Mouse (Mus musculus): ENCODE data around the gene Ptafr. TPM values are rescaled to one million over a fixed set of nuclear protein-coding genes. Genes with fewer than 3 reads are reported as not detected.
A peak's percentile ranks its signal among the peaks of the same experiment; 100 is the strongest.

The Ptafr gene
- total and polyA plus RNA-seq, 3 experiments = 0.31 to 1.1 TPM; not detected in 1

DNA sequence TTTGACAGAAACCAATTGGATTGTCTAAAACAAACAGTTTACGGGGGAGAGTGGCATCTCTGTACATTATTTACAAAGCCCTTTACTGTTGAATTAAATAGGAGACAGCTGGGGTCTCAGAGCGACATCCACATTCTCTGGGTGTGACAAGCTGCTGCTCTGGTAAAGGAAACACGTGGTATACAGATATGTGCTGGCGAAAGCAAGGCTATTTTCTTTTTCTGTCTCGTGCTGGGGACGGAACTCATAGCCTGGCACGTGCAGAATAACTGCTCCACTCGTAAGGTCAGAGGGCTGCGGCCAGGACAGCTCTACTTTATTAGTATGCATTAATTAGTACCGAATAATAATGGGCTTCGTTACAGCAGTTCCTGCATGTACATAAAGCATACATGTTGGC lies 9.5 kb downstream of the Ptafr start:
- Histone ChIP-seq H3K4me2 (ENCODE audit: insufficient read depth, low read depth, poor library complexity, severe bottlenecking) (peak overlapping the region; percentile 21; the same call in 1 of the 2 replicates), H3K9ac (ENCODE audit: insufficient read depth, low read depth) (no peak overlapping the region)

DNA sequence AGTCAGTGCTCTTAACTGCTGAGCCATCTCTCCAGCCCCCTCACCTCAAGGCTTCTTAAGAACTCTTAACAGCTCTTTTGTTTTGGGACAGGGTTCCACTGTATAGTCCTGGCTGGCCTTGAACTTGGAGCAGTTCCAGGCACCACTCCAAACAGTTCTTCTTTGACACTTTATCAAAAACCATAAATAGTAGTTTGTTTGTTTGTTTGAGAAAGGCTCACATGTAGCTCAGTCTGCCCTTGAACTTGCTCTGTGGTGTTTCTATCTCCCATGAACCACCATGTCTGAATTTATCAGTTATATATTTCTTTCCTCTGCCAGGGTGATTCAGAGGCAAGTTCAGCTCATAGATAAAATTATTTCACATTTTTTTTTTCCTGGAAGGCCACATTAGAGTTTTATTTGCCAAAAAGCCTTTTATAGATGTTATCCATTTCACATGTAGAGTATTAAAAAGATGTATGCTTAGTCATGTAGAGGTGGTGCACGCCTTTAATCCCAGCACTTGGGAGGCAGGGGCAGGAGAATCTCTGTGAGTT lies 11.0 kb downstream of the Ptafr start:
- H3K9ac ChIP-seq (ENCODE audit: insufficient read depth, low read depth) = no peak overlapping the region
- H3K9me3 ChIP-seq (replicated peaks; ENCODE audit: low read length) = no peaks in the 10 kb centered on the region
- no peaks in the 10 kb centered on the region for H3K36me3 ChIP-seq (replicated peaks in 1 of 2; ENCODE audit: control insufficient read depth in 1 of 2, insufficient read depth in 1 of 2, low read length in 1 of 2)
- in situ Hi-C loops (cut with MboI; ENCODE audit: low pct_ligation_motif_present, low pct_unique_long_range_greater_than_20kb, low sequenced_read_pairs) = no loop called here
- dilution Hi-C loops (cut with MboI; ENCODE audit: extremely low pct_ligation_motif_present, extremely low pct_unique_long_range_greater_than_20kb, low sequenced_read_pairs) = no loop called here
- no peaks in the 10 kb centered on the region for H3K27me3 ChIP-seq (replicated peaks)
- no peak overlapping the region for H3K27ac ChIP-seq (ENCODE audit: insufficient read depth, low read depth)
- H3K4me1 ChIP-seq (ENCODE audit: control insufficient read depth in 1 of 2, insufficient read depth in 2 of 2) = peaks cover 0 to 3% of the 10 kb centered on the region in 2 experiments; a peak in 1 of 4 replicates
- no peak for DNase-seq (ENCODE audit: extremely low read depth)
- TF ChIP-seq JUND (conservative IDR thresholded peaks at IDR 0.05; ENCODE audit: low read depth, low read length) (no peak), PAX5 (IDR thresholded peaks at IDR 0.05; ENCODE audit: low read length) (no peak), MAFK (IDR thresholded peaks at IDR 0.05; ENCODE audit: insufficient replicate concordance, low read length) (no peak), TBP (conservative IDR thresholded peaks at IDR 0.05; ENCODE audit: low read depth, low read length) (no peak), ZMIZ1 (IDR thresholded peaks at IDR 0.05; ENCODE audit: low read depth, low read length) (no peak), ELF1 (IDR thresholded peaks at IDR 0.05; ENCODE audit: low read depth, low read length) (no peak), POLR2A (IDR thresholded peaks at IDR 0.05; ENCODE audit: low read depth, low read length) (no peak), MYC (IDR thresholded peaks at IDR 0.05; ENCODE audit: low read depth, low read length) (no peak), NELFE (IDR thresholded peaks at IDR 0.05; ENCODE audit: low read depth, low read length) (no peak), TCF12 (IDR thresholded peaks at IDR 0.05; ENCODE audit: low read depth, low read length) (no peak)
- no peak overlapping the region for H3K4me2 ChIP-seq (ENCODE audit: insufficient read depth, low read depth, poor library complexity, severe bottlenecking)
- no peaks in the 10 kb centered on the region for H3K79me2 ChIP-seq (replicated peaks; ENCODE audit: control insufficient read depth, extremely low read depth, insufficient read depth, poor library complexity, severe bottlenecking)
- H3K4me3 ChIP-seq (replicated peaks in 1 of 3; ENCODE audit: low read depth in 2 of 3, low read length in 2 of 3, poor library complexity in 1 of 3) = no peak overlapping the region

More for the DNA sequence above, 9.5 kb downstream of the Ptafr start:
- Histone ChIP-seq H3K4me3 (replicated peaks in 1 of 3; ENCODE audit: low read depth in 2 of 3, low read length in 2 of 3, poor library complexity in 1 of 3) (no peak overlapping the region), H3K27ac (ENCODE audit: insufficient read depth, low read depth) (no peak overlapping the region), H3K4me1 (ENCODE audit: control insufficient read depth in 1 of 2, insufficient read depth in 2 of 2) (peaks cover 0 to 3% of the 10 kb centered on the region in 2 experiments; a peak in 1 of 4 replicates), H3K36me3 (replicated peaks in 1 of 2; ENCODE audit: control insufficient read depth in 1 of 2, insufficient read depth in 1 of 2, low read length in 1 of 2) (peaks cover 0 to 2% of the 10 kb centered on the region in 2 experiments), H3K79me2 (replicated peaks; ENCODE audit: control insufficient read depth, extremely low read depth, insufficient read depth, poor library complexity, severe bottlenecking) (no peaks in the 10 kb centered on the region), H3K27me3 (replicated peaks) (no peaks in the 10 kb centered on the region), H3K9me3 (replicated peaks; ENCODE audit: low read length) (peaks cover 4% of the 10 kb centered on the region)
- dilution Hi-C loops (cut with MboI; ENCODE audit: extremely low pct_ligation_motif_present, extremely low pct_unique_long_range_greater_than_20kb, low sequenced_read_pairs) (no loop called here), in situ Hi-C loops (cut with MboI; ENCODE audit: low pct_ligation_motif_present, low pct_unique_long_range_greater_than_20kb, low sequenced_read_pairs) (no loop called here)
- DNase-seq (ENCODE audit: extremely low read depth) = no peak
- TF ChIP-seq GABPA (IDR thresholded peaks at IDR 0.05; ENCODE audit: insufficient replicate concordance, low read depth, low read length) (no peak), POLR2A (IDR thresholded peaks at IDR 0.05; ENCODE audit: low read depth, low read length) (no peak), POLR2AphosphoS2 (IDR thresholded peaks at IDR 0.05; ENCODE audit: low read depth, low read length) (no peak), NELFE (IDR thresholded peaks at IDR 0.05; ENCODE audit: low read depth, low read length) (no peak), MYC (IDR thresholded peaks at IDR 0.05; ENCODE audit: low read depth, low read length) (0 out of 2 replicates have a peak, but pooled peaks have one; percentile 25), SIN3A (IDR thresholded peaks at IDR 0.05; ENCODE audit: low read length) (no peak), MAFK (IDR thresholded peaks at IDR 0.05; ENCODE audit: insufficient replicate concordance, low read length) (no peak), RAD21 (IDR thresholded peaks at IDR 0.05; ENCODE audit: low read depth, low read length) (no peak), MEF2A (IDR thresholded peaks at IDR 0.05; ENCODE audit: borderline replicate concordance, low read depth, low read length) (no peak), MAX (IDR thresholded peaks at IDR 0.05; ENCODE audit: low read length) (peak; percentile 59; the same call in 1 of the 2 replicates), NRF1 (IDR thresholded peaks at IDR 0.05; ENCODE audit: low read depth, low read length) (no peak), CHD2 (IDR thresholded peaks at IDR 0.05; ENCODE audit: low read length) (no peak), ZKSCAN1 (IDR thresholded peaks at IDR 0.05; ENCODE audit: borderline replicate concordance, low read depth, low read length) (no peak), USF2 (conservative IDR thresholded peaks at IDR 0.05; ENCODE audit: low read depth, low read length) (no peak), ZC3H11A (IDR thresholded peaks at IDR 0.05; ENCODE audit: low read depth, low read length) (no peak), TCF12 (IDR thresholded peaks at IDR 0.05; ENCODE audit: low read depth, low read length) (no peak), EP300 (IDR thresholded peaks at IDR 0.05; ENCODE audit: low read length) (no peak), RCOR1 (conservative IDR thresholded peaks at IDR 0.05; ENCODE audit: low read depth, low read length) (no peak), BHLHE40 (IDR thresholded peaks at IDR 0.05; ENCODE audit: low read depth, low read length) (peak; percentile 94), JUN (IDR thresholded peaks at IDR 0.05; ENCODE audit: insufficient read depth, low read depth, low read length) (no peak), HCFC1 (IDR thresholded peaks at IDR 0.05; ENCODE audit: low read depth, low read length) (no peak), E2F4 (IDR thresholded peaks at IDR 0.05; ENCODE audit: insufficient replicate concordance, low read depth, low read length) (no peak), MXI1 (IDR thresholded peaks at IDR 0.05; ENCODE audit: low read depth, low read length) (no peak), CHD1 (IDR thresholded peaks at IDR 0.05; ENCODE audit: low read depth, low read length) (no peak)

Data from CH12.LX (cell line).